Mouse (Mus musculus) forebrain, embryonic 14.5 days (tissue): ENCODE data around the gene Fxyd7. TPM values are rescaled to one million over a fixed set of nuclear protein-coding genes. Genes with fewer than 3 reads are reported as not detected.

Source experiments
- ATAC-seq: fragments of 200-750 bp; cut with Nextera tagmentation; 2 replicates; pipeline ENCODE4 v1.8.0; 2017; ENCODE audit warnings: mild to moderate bottlenecking, moderate library complexity
- DNase-seq: peaks from one replicate; pipeline ENCODE4 v3.0.0-alpha.2; 2015; ENCODE audit warnings: low spot score
- H3K27ac ChIP-seq: fragments of 300-500 bp; sonication (generic); 2 replicates; pipeline ENCODE4 v1.5.1; 2014; ENCODE audit warnings: low read depth, mild to moderate bottlenecking, control low read depth, low read length, moderate library complexity
- H3K27me3 ChIP-seq: fragments of 300-500 bp; sonication (generic); replicated peaks from 2 replicates; pipeline ENCODE4 v1.6.1; 2014; ENCODE audit warnings: low read length, control low read depth, mixed read lengths; ENCODE audit not compliant: control insufficient read depth, insufficient read depth
- H3K36me3 ChIP-seq: fragments of 300-500 bp; sonication (generic); 2 replicates; pipeline ENCODE4 v1.6.1; 2014; ENCODE audit warnings: low read length, control low read depth; ENCODE audit not compliant: control insufficient read depth, insufficient read depth
- H3K4me1 ChIP-seq: fragments of 300-500 bp; sonication (generic); 2 replicates; pipeline ENCODE4 v1.6.1; 2014; ENCODE audit warnings: antibody characterized with exemption, low read length, control low read depth; ENCODE audit not compliant: control insufficient read depth, insufficient read depth
- H3K4me2 ChIP-seq: fragments of 300-500 bp; sonication (generic); 2 replicates; pipeline ENCODE4 v1.6.1; 2014; ENCODE audit warnings: mild to moderate bottlenecking, control low read depth, low read length
- H3K4me3 ChIP-seq: fragments of 300-500 bp; sonication (generic); 2 replicates; pipeline ENCODE4 v1.5.1; 2014; ENCODE audit warnings: low read depth, low read length, control low read depth
- H3K9ac ChIP-seq: fragments of 300-500 bp; sonication (generic); 2 replicates; pipeline ENCODE4 v1.6.1; 2014; ENCODE audit warnings: mild to moderate bottlenecking, low read length, control low read depth, moderate library complexity
- H3K9me3 ChIP-seq: fragments of 300-500 bp; sonication (generic); replicated peaks from 2 replicates; pipeline ENCODE4 v1.6.1; 2016; ENCODE audit warnings: low read length, control low read depth, mixed read lengths; ENCODE audit not compliant: control insufficient read depth
- WGBS: fragments of 180-500 bp; shearing (Covaris S2); extraction: QIAGEN DNeasy Blood & Tissue Kit; methylation state at CpG from one replicate; pipeline ENCODE4 v1.1.7; 2014; 5-methylcytosine and 5-hydroxymethylcytosine counted together
- polyA plus RNA-seq: library from polyadenylated mRNA; unstranded; fragments of >200 nt; fragmentation: Nextera tagmentation; extraction: Ambion mirVana; gene quantifications from 2 replicates; pipeline ENCODE4 v1.2.1, GENCODE M21; 2014

Gene Fxyd7
- polyA plus RNA-seq, 1 experiment from 2014 or later = 46.8 TPM

- Histone ChIP-seq H3K27ac (no peak overlapping the region), H3K4me3 (no peak overlapping the region), H3K27me3 (peaks cover 9% of the 10 kb centered on the region; the same call in 1 of the 2 replicates), H3K36me3 (no peaks in the 10 kb centered on the region), H3K9ac (no peak overlapping the region), H3K9me3 (no peaks in the 10 kb centered on the region), H3K4me2 (no peak overlapping the region), H3K4me1 (no peaks in the 10 kb centered on the region)
- DNase-seq = no peak
- 60% methylated on average over 2 of the region's 2 CpGs for WGBS
- no peak for ATAC-seq
These were observed 13.6 kb downstream of the Fxyd7 start for GRCm38 (mm10) chr7:31037675-31038074.

DNA sequence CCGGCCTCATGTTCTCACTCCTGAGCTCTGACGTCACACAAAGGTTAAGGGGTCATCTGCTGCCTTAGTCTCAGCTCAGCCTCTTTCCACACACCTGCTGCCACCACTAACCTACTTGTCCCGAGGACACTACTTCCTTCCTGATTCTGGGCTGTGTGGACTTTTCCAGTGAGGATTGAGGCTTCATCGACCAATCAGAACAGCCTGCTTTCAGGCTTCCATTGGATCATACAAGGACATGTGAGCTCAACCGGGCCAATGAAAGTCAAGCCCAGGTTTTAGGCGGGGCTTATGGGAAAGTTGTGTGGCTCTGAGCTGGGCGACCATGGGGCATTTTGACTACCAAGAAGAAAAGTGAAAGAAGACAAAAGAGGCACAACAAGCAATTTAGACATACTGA is 14.3 kb downstream of the Fxyd7 start:
- DNase-seq = no peak
- H3K9ac ChIP-seq = no peak overlapping the region
- H3K4me2 ChIP-seq = no peak overlapping the region
- H3K4me1 ChIP-seq = no peaks in the 10 kb centered on the region
- no peaks in the 10 kb centered on the region for H3K9me3 ChIP-seq
- H3K27me3 ChIP-seq = peaks cover 7% of the 10 kb centered on the region; the same call in 1 of the 2 replicates
- H3K27ac ChIP-seq = no peak overlapping the region
- no peak overlapping the region for H3K4me3 ChIP-seq
- no peaks in the 10 kb centered on the region for H3K36me3 ChIP-seq
- ATAC-seq = no peak
- 87% methylated on average over 7 of the region's 7 CpGs for WGBS

DNA sequence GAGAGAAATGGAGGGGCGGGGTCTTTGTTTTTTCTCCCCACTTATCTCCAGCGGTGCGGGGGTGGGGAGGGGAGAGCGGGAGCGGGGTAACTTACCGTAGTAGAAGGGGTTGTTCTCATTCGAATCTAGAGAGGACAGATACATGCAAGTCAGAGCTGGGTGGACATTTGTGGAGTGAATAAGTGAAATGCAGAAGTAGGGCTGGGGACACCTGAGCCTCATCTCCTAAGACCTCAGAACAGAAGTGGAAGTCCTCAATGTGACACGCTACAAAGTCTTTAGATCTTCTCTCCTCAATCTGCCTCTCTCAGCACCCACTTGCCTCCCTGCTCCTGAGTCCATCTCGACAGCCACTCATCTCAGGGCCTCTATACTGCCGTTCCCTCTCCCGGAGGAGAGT is 16.0 kb downstream of the Fxyd7 start:
- WGBS = 86% methylated on average over 11 of the region's 11 CpGs
- Histone ChIP-seq H3K4me1 (no peaks in the 10 kb centered on the region), H3K27me3 (no peaks in the 10 kb centered on the region), H3K9me3 (no peaks in the 10 kb centered on the region), H3K36me3 (no peaks in the 10 kb centered on the region), H3K4me3 (no peak overlapping the region), H3K9ac (no peak overlapping the region), H3K4me2 (no peak overlapping the region), H3K27ac (no peak overlapping the region)
- ATAC-seq (no peak), DNase-seq (no peak)

GRCm38 (mm10) chr7:31034789-31035188 is 16.5 kb downstream of the Fxyd7 start:
- Histone ChIP-seq H3K27ac (no peak overlapping the region), H3K4me2 (no peak overlapping the region), H3K4me1 (no peaks in the 10 kb centered on the region), H3K9ac (no peak overlapping the region), H3K9me3 (no peaks in the 10 kb centered on the region), H3K36me3 (no peaks in the 10 kb centered on the region), H3K4me3 (no peak overlapping the region), H3K27me3 (no peaks in the 10 kb centered on the region)
- ATAC-seq = no peak
- DNase-seq = no peak
- 64% methylated on average over 11 of the region's 11 CpGs for WGBS

DNA sequence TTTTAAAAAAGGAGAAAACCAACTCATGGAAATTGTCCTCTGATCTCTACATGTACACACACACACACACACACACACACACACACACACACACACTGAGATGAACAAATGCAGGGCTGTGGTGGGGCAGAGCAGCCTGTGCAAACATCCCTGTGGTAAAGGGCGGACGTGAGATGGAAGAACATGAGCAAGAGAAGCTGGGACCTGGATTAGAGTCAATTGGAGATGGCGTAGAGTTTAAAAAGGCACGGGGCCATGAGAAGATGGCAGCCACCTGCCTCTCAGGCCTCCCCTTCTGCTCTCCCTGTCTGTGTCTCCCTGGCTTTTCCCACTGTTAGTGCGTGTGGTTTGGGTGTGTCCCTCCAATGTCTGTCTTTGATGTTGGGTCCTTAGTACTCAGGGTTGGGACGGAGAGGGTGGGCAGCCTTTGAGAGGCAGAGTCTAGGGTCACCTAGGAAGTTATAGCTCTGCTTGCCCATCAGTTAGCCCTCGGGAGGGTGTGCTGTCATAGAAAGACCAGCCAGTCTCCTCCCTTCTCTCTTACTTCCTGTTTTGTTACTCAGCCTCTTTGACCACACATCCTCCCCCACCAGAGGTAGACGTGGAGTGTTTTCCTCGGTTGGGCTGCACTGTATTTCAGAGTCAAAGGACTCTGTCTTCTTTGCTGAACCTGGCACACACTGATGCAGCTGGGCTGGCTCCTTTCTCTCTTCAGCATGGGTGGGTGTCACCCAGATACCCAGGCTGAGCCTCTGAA is 17.7 kb downstream of the Fxyd7 start:
- no peaks in the 10 kb centered on the region for H3K9me3 ChIP-seq

DNA sequence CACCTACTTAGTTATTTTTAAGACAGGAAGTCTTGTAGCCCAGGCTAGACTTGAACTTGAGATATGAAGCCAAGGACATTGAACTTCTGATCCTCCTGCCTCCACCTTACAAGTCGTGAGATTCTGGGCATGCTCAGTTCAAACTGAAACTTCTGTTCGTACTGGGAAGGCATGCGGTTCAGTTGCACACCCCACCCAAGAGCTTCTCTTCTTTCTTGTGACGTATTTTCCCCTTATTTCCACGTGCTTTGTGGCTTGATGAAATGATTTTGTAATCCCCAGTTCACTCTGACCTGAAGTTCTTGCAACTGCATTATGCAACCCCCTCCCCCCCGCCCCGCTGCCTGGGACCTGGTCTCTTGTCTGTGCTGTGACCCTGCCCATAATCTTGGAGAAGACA is 19.5 kb downstream of the Fxyd7 start:
- no peak overlapping the region for H3K27ac ChIP-seq
- H3K4me1 ChIP-seq = no peaks in the 10 kb centered on the region
- no peak overlapping the region for H3K4me2 ChIP-seq
- no peaks in the 10 kb centered on the region for H3K9me3 ChIP-seq
- no peak overlapping the region for H3K4me3 ChIP-seq
- H3K27me3 ChIP-seq = no peaks in the 10 kb centered on the region
- no peak for ATAC-seq
- WGBS = 85% methylated on average over 7 of the region's 7 CpGs
- no peak for DNase-seq
- H3K36me3 ChIP-seq = no peaks in the 10 kb centered on the region
- no peak overlapping the region for H3K9ac ChIP-seq

More for the DNA sequence above, 17.7 kb downstream of the Fxyd7 start:
- no peak for ATAC-seq
- H3K4me3 ChIP-seq = no peak overlapping the region
- H3K36me3 ChIP-seq = no peaks in the 10 kb centered on the region
- no peak for DNase-seq
- 74% methylated on average over 9 of the region's 9 CpGs for WGBS
- H3K27me3 ChIP-seq = no peaks in the 10 kb centered on the region
- no peak overlapping the region for H3K9ac ChIP-seq
- H3K4me2 ChIP-seq = no peak overlapping the region
- no peak overlapping the region for H3K27ac ChIP-seq
- no peaks in the 10 kb centered on the region for H3K4me1 ChIP-seq

GRCm38 (mm10) chr7:31030717-31031116 is 20.6 kb downstream of the Fxyd7 start:
- H3K27me3 ChIP-seq = no peaks in the 10 kb centered on the region
- H3K36me3 ChIP-seq = no peaks in the 10 kb centered on the region
- ATAC-seq (no peak), DNase-seq (no peak)
- WGBS = 71% methylated on average over 2 of the region's 2 CpGs
- no peaks in the 10 kb centered on the region for H3K4me1 ChIP-seq
- no peak overlapping the region for H3K9ac ChIP-seq
- H3K4me2 ChIP-seq = no peak overlapping the region
- H3K4me3 ChIP-seq = no peak overlapping the region
- no peaks in the 10 kb centered on the region for H3K9me3 ChIP-seq
- H3K27ac ChIP-seq = no peak overlapping the region

DNA sequence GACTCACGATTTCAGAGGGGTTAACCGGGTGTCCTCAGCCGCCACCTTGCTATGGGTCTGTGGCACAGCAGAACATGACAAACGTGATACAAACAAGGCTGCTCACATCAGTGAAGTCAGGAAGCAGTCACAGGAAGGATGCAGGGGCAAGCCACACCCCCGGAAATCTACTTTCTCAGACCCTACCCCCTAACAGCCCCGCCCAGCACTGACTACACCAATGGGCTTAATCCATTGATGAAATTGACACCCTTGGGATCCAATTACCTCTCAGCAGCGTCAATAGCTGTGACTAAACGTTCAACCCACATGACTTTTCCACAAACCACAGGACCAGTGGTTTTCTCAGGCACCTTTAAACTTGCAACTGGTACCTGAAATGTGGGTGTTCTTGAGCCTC is 22.7 kb downstream of the Fxyd7 start:
- 79% methylated on average over 8 of the region's 8 CpGs for WGBS
- Histone ChIP-seq H3K4me2 (no peak overlapping the region), H3K4me3 (no peak overlapping the region), H3K4me1 (no peaks in the 10 kb centered on the region), H3K36me3 (no peaks in the 10 kb centered on the region), H3K9ac (no peak overlapping the region), H3K9me3 (no peaks in the 10 kb centered on the region), H3K27me3 (no peaks in the 10 kb centered on the region), H3K27ac (no peak overlapping the region)
- no peak for DNase-seq
- ATAC-seq = no peak

- WGBS = 50% methylated on average over 10 of the region's 10 CpGs
These were observed 34.0 kb downstream of the Fxyd7 start for GRCm38 (mm10) chr7:31017104-31017901.

More at GRCm38 (mm10) chr7:31017104-31017901, 34.0 kb downstream of the Fxyd7 start:
- ATAC-seq = no peak
- Histone ChIP-seq H3K9ac (no peak overlapping the region), H3K4me2 (no peak overlapping the region), H3K36me3 (no peaks in the 10 kb centered on the region), H3K9me3 (no peaks in the 10 kb centered on the region), H3K4me1 (no peaks in the 10 kb centered on the region), H3K27ac (no peak overlapping the region), H3K27me3 (no peaks in the 10 kb centered on the region), H3K4me3 (no peak overlapping the region)
- peak; percentile 75 for DNase-seq
